Mouse (Mus musculus): ENCODE data around the gene Hist1h4f. TPM values are rescaled to one million over a fixed set of nuclear protein-coding genes. Genes with fewer than 3 reads are reported as not detected.
A peak's percentile ranks its signal among the peaks of the same experiment; 100 is the strongest.

The Hist1h4f gene
- total RNA-seq, 2 experiments from 2014 or later, result 110 to 3,291 TPM

DNA sequence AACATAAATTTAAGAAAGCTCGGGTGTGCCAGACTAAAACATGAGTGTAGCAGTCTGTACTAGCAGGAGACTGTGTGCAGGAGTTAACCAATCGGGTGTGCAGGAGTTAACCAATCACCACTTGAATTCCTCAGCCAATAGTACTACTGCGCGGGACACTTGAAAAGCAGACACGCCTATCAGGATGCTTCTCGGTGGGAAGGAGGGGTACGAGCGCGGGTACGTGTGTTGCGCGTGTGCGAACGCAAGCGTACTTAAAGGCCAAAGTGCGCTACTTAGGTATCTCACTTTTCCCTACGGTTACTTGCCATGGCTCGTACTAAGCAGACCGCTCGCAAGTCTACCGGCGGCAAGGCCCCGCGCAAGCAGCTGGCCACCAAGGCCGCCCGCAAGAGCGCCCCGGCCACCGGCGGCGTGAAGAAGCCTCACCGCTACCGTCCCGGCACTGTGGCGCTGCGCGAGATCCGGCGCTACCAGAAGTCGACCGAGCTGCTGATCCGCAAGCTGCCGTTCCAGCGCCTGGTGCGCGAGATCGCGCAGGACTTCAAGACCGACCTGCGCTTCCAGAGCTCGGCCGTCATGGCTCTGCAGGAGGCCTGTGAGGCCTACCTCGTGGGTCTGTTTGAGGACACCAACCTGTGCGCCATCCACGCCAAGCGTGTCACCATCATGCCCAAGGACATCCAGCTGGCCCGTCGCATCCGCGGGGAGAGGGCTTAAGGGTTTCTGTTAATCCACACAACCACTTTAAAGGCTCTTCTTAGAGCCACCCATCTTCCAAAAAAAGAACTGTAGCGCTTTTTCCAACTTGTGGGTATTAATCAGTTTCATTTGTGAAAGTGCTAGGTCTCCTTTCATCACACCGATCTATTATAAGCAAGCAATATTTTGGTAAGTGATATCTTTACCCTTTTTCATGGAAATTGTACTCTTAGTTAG is 16.0 kb downstream of the Hist1h4f start, which contains the start of gene Hist1h3g:
Gene Hist1h3g (plus strand): TSS at position 286 of the 939 bp plus-strand sequence.
- peak; percentile 67 for ATAC-seq (ENCODE audit: poor library complexity, severe bottlenecking)

DNA sequence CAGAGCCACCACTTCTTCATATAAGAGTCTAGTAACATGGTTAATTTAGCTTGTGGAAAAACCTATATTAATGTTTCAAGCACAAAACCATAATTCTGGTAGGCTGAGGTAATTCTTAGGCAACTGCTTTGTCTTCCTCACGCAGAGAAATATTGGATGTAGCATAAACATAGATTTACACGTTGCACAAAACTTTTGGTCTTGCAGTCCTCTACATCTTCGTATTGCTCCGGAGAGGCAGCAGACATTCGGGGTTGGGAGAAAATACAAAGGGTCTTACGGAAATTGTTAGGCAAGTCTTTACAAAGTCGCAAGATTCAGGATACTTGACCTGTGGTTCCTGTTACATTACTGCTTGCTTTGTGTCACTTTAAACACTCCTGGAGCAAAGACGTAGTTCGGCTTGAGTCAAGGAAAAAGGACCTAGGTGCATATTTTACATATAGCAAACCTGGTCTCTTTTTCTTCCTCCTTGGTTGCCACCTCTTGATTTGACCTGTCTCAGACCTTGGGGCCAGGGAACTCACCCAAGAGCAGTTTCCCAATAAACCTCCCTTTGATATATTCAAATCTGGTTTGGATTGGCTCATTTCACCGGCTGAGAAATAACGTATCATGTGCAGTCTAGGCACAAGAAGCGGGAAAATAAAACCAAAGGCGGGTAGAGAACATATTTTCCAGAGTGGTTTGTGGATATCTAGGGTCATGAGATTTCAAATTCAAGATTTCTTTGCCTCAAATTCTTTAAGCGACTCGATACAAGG is 16.9 kb downstream of the Hist1h4f start:
- no peak for ATAC-seq (ENCODE audit: poor library complexity, severe bottlenecking)

DNA sequence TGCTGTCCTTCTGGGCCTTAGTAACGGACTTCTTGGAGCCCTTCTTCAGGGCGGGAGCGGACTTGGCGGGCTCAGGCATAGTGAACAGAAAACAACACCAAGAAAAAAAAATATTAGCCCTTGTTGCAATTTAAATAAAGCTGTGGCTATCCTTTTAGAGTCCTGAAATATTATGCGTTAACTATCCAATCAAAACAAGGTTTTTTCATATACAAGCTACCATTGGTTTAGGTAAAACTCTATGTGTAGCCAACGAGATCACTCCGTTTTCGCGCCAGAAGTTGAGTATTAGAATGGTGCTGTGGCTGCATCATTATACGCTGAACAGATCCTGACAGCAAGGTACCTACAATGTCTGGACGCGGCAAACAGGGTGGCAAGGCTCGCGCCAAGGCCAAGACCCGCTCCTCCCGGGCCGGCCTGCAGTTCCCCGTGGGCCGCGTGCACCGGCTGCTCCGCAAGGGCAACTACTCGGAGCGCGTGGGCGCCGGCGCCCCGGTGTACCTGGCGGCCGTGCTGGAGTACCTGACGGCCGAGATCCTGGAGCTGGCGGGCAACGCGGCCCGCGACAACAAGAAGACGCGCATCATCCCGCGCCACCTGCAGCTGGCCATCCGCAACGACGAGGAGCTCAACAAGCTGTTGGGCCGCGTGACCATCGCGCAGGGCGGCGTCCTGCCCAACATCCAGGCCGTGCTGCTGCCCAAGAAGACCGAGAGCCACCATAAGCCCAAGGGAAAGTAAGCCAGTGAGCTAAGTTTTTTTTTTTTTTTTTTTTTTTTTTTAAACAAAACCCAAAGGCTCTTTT is 17.7 kb downstream of the Hist1h4f start, which contains the start of gene Hist1h2af:
Gene Hist1h2af (plus strand): TSS at position 347 of the 808 bp plus-strand sequence.
- ATAC-seq (ENCODE audit: poor library complexity, severe bottlenecking), result peak; percentile 15

DNA sequence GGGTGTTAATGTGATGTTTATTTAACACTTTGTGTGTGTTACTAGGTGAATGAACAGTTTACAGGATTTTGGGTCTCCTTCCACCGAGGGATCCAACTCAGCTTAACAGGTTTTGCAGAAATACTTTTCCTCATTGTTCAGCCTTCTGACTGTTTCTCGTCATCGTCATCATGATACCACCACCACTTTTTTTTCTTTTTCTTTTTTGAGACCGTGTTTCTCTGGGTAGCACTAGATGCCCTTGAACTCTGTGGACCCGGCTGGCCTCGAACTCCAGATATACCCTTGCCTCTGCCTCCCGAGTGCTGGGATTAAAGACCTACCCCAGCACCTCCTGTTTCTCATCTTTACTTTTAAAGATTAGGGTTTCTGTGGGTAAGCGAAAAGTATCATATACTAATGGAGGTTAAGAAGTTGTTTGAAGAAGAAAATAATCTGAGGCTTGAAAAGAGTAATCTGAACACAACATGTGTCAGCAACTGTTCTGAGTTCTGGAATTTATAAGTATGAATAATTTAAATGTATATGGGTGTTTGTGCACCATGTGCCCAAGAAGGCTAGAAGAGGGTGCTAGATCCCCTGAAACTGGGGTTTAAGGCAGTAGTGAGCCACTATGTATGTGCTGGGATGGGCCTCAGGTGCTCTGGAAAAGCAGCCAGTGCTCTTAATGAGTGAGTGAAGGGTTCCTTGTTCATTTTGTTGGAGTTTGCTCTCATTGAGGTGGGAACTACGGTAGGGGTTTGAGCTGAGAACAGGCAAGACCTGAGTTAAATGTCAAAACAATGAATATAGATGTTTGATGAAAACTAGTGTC is 19.0 kb downstream of the Hist1h4f start:
- no peak for ATAC-seq (ENCODE audit: poor library complexity, severe bottlenecking)

DNA sequence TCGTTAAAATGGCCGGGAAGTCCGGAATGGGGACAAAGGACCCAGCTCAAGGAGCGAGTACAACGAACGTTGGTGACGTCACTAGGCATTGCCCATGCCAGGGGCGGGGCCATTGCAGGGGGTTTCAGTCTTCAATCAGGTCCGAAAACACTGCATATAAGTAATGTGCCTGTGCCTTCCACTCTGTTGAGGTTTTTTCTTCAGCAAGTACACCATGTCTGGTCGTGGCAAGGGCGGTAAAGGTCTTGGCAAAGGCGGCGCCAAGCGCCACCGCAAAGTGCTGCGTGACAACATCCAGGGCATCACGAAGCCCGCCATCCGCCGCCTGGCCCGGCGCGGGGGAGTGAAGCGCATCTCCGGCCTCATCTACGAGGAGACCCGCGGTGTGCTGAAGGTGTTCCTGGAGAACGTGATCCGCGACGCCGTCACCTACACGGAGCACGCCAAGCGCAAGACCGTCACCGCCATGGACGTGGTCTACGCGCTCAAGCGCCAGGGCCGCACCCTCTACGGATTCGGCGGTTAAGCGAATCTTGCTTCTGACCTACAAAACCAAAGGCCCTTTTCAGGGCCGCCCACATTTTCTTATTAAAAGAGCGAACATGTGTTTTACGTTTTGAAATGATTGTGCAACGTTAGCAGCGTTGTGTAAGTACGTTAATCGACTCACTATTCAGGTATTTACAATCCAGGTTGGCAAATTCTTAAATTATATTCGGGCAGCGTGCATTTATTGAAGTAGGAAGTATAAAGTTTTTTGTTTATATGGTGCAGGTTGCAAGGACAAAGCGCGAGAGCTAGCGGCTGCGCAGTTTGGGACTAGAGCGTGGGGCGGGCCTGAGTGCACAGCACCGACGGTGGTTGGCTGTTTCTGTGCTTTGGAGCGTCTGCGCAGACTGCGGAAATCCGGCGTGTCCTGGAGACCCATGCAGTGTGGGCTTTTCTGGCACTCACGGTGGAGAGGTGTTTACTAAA is 20.3 kb downstream of the Hist1h4f start, which contains the start of gene Hist1h4h:
Gene Hist1h4h (plus strand): TSS at position 150 of the 975 bp plus-strand sequence.
- peak; percentile 66 for ATAC-seq (ENCODE audit: poor library complexity, severe bottlenecking)

DNA sequence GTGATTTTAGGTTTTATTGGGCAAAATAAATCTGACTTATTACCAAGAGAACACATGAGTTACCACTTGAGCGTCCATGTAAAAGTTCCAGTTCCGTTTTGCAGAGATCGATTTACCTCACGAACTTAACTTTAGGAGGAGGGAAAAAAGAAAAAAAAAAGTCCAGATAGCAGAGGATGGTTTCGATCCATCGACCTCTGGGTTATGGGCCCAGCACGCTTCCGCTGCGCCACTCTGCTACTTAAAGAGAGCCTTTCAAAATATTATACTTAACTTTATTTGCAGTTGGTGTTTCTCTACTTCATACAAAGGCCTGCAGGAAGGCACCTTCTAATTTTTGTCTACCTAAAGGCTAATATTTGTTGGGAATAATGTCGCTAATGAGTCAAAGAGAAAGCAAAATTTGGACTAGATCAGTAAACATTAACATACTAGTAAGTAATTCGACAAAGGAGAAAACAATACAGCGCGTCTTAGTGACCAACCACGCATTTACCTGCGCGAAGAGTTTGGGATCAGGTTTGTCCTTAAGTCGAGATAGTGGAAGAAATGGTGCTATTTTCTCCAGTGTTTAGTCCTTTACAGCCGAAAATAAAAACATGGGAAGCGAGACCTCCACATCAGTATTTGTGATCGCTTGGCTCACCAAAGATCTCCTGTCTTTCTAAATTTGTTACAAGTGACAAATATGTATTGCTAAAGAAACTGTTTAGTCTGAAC is 21.1 kb downstream of the Hist1h4f start:
- no peak for ATAC-seq (ENCODE audit: poor library complexity, severe bottlenecking)

DNA sequence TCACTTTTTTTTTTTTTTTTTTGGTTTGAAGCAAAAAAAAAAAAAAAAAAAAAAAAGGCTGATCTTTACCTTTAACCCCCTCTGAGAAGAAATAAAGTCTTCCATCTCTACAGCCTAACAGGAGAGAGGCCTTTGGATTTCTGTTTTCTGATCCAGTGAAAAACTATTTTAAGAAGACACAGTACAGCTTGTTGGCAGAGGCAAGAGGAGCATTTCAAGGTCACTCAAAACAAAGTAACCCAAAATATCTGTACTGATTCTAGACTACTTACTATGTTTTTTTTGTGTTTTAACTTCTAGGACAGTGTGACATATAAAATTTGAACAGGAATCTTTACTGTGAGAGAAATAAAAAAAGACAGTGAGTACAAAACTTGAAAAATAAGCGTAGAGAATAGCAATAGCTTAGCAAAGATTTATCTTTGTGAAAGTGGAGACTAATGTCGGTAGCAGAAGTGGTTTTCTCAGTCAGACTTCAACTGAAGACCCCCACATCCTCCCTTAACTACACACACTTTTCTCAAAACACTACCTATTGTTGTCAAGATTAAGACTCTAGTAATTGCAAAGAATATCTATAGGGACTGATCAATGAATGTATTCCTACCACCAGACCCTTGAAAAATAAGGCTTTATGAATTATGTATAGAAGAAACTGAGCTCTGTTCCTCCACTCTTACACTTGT is 21.8 kb downstream of the Hist1h4f start:
- no peak for ATAC-seq (ENCODE audit: poor library complexity, severe bottlenecking)

DNA sequence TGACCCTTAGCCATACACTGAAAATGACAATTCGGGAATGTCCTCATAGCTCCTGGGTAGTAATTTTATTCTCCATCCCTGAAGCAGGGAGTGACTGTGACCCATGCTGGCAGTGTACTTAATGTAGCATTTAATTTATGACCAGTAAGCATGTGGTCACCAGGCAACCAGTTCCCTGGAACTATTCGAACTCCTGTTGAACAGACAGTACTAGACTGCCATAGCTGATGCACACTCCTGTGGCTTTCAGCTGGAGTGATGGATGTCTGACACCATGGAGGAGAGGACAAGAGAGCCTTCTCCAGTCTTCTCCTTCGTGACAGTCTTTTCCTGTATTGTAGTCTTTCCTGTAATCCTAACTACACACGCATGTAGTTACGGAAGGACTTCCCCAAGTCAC is 22.4 kb downstream of the Hist1h4f start:
- no peak for ATAC-seq (ENCODE audit: poor library complexity, severe bottlenecking)

DNA sequence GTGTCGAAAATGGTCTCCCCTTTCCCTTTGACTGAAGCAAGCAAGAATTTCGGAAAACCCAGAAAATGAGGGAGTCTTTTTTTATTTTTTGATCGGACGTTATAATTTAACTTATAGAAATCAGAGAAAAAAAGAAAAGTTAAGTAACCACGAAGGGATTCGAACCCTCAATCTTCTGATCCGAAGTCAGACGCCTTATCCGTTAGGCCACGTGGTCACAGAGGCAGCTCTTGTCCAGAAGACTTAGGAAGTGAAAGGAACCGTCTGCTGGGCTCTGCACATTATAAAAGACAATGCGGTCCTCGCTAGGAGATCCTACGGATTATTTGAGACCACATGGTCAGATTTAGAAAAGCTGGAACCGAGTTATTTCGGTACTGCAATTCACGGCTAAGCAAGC is 25.1 kb downstream of the Hist1h4f start:
- ATAC-seq (ENCODE audit: poor library complexity, severe bottlenecking), result peak; percentile 49

DNA sequence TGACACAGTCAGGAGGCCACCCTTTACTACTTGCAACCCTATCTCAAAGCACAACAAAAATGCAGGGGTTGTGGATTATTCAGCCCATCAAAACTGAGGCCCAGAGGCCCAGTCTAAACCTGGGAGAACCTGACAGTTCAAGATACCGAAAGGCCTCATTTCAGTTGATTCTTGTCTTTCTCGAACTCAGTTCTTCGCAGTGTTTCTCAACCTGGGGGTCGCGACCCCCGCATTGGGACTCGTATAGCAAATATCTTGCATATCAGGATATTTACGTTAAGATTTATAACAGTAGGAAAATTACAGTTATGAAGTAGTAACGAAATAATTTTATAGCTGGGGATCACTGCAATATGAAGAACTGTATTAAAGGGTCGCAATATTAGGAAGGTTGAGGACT is 25.5 kb downstream of the Hist1h4f start:
- no peak for ATAC-seq (ENCODE audit: poor library complexity, severe bottlenecking)

DNA sequence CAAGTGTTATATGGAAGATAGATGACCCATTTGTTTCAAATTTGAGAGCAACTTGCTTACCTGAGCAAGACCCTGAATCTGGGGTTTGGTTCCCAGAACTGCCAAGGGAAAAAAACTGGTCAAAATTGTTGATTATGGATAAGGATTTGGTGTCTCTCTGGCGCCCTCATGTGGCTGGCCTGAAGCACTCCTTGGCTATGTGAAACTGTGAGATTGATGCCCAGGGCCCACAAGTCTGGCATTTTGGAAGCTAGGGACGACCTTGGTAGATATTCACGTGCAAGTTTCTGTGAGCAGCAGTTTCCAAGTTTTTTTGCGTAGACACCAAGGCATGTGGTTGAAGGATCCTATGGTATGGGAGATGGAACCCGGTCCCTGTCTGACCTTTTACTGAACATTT is 26.8 kb downstream of the Hist1h4f start:
- ATAC-seq (ENCODE audit: poor library complexity, severe bottlenecking), result peak; percentile 73

DNA sequence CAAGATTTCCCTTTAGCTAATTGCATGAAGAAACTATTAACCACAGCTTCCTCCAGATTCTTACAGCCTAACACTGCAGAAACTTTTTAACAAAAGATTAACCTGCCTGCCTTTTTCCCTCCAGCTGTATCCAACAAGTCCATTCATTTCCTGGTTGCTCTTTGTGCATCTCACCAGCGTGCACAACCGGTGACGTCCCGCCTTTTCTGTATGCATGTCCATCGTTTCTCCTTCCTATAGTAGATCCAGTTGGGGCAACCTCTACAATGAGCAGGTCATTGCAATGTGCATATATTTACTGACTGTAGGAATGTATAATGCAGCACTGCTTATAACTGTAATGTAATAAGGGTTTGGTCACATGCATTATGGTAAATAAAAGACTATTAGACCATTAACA is 27.5 kb downstream of the Hist1h4f start:
- ATAC-seq (ENCODE audit: poor library complexity, severe bottlenecking), result no peak

DNA sequence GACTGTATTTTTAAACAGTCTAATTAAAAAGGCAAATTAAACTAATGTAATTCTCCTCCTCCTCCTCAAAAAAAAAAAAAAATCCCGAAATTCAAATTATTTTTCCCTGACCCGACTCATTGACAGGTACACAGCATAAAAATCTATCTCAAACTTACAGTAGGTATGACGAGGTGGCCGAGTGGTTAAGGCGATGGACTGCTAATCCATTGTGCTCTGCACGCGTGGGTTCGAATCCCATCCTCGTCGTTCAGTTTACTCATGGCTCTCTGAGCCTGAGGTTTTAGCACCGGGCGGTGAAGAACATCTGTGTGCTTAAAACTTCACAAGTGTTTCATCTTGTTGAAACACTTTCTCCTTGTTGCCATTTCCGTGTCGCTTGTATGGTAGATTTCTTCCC is 29.7 kb downstream of the Hist1h4f start:
- no peak for ATAC-seq (ENCODE audit: poor library complexity, severe bottlenecking)

DNA sequence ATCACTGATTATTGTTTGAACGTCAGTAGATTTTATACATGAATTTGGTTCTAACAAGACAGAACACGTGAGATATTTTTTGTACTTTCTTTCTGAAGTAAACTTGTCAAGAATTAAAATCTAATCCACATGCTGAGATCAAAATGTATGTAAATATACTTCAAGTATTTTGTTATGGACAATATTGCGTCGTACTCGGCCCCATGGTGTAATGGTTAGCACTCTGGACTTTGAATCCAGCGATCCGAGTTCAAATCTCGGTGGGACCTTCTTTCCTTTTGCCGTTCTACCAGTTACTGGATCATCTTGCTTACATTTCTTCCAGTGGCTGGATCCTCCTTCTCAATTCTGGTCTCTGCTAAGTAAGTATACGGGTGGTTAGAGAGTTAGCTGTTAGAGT is 32.0 kb downstream of the Hist1h4f start:
- peak; percentile 41; the same call in 1 of the 2 replicates for ATAC-seq (ENCODE audit: poor library complexity, severe bottlenecking)

DNA sequence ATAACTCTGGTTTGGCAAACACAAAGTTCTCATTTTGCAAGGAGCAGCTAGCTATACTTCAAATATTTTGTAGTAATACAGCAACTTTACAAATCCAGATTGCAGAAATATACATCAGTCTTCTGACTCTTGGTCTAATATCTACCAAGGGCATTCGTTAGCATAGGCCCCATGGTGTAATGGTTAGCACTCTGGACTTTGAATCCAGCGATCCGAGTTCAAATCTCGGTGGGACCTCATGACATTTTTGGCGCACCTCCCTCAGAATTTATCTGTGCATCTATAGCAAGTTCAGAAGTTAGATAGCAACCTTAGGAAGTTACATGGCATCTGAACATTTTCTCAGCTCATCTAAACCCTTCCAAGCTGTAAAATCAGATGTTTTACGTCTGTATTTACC is 32.6 kb downstream of the Hist1h4f start:
- peak; percentile 32 for ATAC-seq (ENCODE audit: poor library complexity, severe bottlenecking)

DNA sequence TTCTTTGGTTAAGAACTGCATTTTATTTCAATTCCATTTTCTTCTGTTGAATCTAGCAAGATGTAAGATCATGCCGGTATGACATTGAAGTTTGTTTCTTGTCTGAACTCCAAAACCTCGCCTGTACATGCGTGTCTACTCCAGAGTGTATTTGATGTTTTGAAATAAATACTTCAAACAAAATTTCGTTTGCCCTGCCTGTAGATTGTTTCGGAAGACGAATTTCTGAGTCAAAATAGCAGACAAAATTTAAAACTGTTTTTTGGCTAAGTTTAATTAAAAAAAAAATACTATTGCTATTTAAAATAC is 33.2 kb downstream of the Hist1h4f start:
- ATAC-seq (ENCODE audit: poor library complexity, severe bottlenecking), result no peak

DNA sequence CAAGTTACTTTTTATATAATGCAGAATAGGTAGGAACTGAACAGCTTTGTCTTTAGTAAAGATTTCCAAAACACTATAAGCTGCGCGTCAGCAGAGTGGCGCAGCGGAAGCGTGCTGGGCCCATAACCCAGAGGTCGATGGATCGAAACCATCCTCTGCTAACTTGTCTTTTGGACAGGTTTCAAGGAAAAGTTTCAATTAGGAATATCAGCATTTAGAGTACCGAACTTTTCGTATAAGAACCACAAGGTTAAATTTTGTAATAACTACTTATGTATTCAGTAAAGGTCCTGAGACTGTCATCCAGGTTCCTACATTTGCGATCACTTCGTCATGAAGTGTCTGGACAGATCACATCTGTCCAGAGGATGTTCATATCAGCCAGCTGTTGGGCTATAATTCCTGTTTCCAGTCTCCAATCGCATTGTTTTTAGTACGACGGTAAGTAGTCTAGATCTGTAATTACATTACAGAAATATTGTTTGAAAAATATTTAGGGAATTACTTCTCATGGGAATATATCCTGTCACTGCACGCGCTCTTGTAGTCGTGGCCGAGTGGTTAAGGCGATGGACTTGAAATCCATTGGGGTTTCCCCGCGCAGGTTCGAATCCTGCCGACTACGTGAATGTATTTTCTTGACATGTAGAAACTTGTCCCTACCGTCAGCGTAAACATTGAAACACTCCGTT is 33.7 kb downstream of the Hist1h4f start:
- ATAC-seq (ENCODE audit: poor library complexity, severe bottlenecking), result peak; percentile 45
